Mouse (Mus musculus): ENCODE results near the gene Clybl.

Clybl gene

GRCm38 (mm10) chr14:122181078-122181814 lies at the start of gene Clybl:
TSS of gene Clybl (plus strand) at chr14:122181704.
- DNase-seq (ENCODE audit: extremely low spot score), result peak; percentile 99

- DNase-seq (ENCODE audit: extremely low spot score), result no peak
Measured at GRCm38 (mm10) chr14:122136368-122136928, 45.1 kb upstream of the Clybl start.

GRCm38 (mm10) chr14:122137234-122137633 lies 44.3 kb upstream of the Clybl start:
- DNase-seq (ENCODE audit: extremely low spot score), result no peak

GRCm38 (mm10) chr14:122140126-122140525 lies 41.4 kb upstream of the Clybl start:
- DNase-seq (ENCODE audit: extremely low spot score), result no peak

GRCm38 (mm10) chr14:122143585-122144269 lies 37.8 kb upstream of the Clybl start:
- DNase-seq (ENCODE audit: extremely low spot score), result no peak

- DNase-seq (ENCODE audit: extremely low spot score), result no peak
Measured at GRCm38 (mm10) chr14:122145374-122145773, 36.1 kb upstream of the Clybl start.

- no peak for DNase-seq (ENCODE audit: extremely low spot score)
Measured at GRCm38 (mm10) chr14:122150616-122151015, 30.9 kb upstream of the Clybl start.

GRCm38 (mm10) chr14:122157738-122158137 lies 23.8 kb upstream of the Clybl start:
- no peak for DNase-seq (ENCODE audit: extremely low spot score)

GRCm38 (mm10) chr14:122160916-122161315 lies 20.6 kb upstream of the Clybl start:
- no peak for DNase-seq (ENCODE audit: extremely low spot score)

- DNase-seq (ENCODE audit: extremely low spot score), result no peak
Measured at GRCm38 (mm10) chr14:122168912-122169311, 12.6 kb upstream of the Clybl start.

- no peak for DNase-seq (ENCODE audit: extremely low spot score)
Measured at GRCm38 (mm10) chr14:122170202-122170781, 11.2 kb upstream of the Clybl start.

GRCm38 (mm10) chr14:122171031-122171430 lies 10.5 kb upstream of the Clybl start:
- DNase-seq (ENCODE audit: extremely low spot score), result no peak

- no peak for DNase-seq (ENCODE audit: extremely low spot score)
Measured at GRCm38 (mm10) chr14:122176263-122176798, 5.2 kb upstream of the Clybl start.

- DNase-seq (ENCODE audit: extremely low spot score), result no peak
Measured at GRCm38 (mm10) chr14:122179262-122179661, 2.2 kb upstream of the Clybl start.

GRCm38 (mm10) chr14:122181815-122182157 lies 282 bp downstream of the Clybl start:
- no peak for DNase-seq (ENCODE audit: extremely low spot score)

- DNase-seq (ENCODE audit: extremely low spot score), result no peak
Measured at GRCm38 (mm10) chr14:122182220-122182619, 716 bp downstream of the Clybl start.

GRCm38 (mm10) chr14:122183974-122184373 lies 2.5 kb downstream of the Clybl start:
- DNase-seq (ENCODE audit: extremely low spot score), result no peak

- DNase-seq (ENCODE audit: extremely low spot score), result no peak
Measured at GRCm38 (mm10) chr14:122188250-122188649, 6.7 kb downstream of the Clybl start.

GRCm38 (mm10) chr14:122189901-122190300 lies 8.4 kb downstream of the Clybl start:
- no peak for DNase-seq (ENCODE audit: extremely low spot score)

- DNase-seq (ENCODE audit: extremely low spot score), result no peak
Measured at GRCm38 (mm10) chr14:122190527-122190926, 9.0 kb downstream of the Clybl start.

GRCm38 (mm10) chr14:122190941-122191510 lies 9.5 kb downstream of the Clybl start:
- peak; percentile 74 for DNase-seq (ENCODE audit: extremely low spot score)

GRCm38 (mm10) chr14:122194630-122195029 lies 13.1 kb downstream of the Clybl start:
- DNase-seq (ENCODE audit: extremely low spot score), result no peak
